Mouse (Mus musculus) kidney, postnatal 25 days (tissue): Measurements from ENCODE around the gene Nucb1.
"Not testable (repeated sequence)": the region's sequence is repeated elsewhere in the genome, so short reads cannot be mapped to it uniquely, and the experiment has no call there.

Experiments used
- DNase-seq, 2 experiments: peaks; one replicate each; pipeline ENCODE4 v3.0.0; 2021; ENCODE audit warnings: mixed read lengths in 2 of 2

The Nucb1 gene

GRCm38 (mm10) chr7:45488293-45489204 lies 21.7 kb downstream of the Nucb1 start, which contains the start of gene Dhdh:
Dhdh (minus strand) TSS chr7:45488805.
- DNase-seq = peak; percentile 70 to 83

GRCm38 (mm10) chr7:45487861-45488292 lies 22.3 kb downstream of the Nucb1 start:
- DNase-seq = no peak

GRCm38 (mm10) chr7:45486761-45487415 lies 23.3 kb downstream of the Nucb1 start, which contains the start of gene Gm45808:
Gm45808 (minus strand) TSS chr7:45486811.
- no peak for DNase-seq

GRCm38 (mm10) chr7:45486158-45486557 lies 24.0 kb downstream of the Nucb1 start:
- no peak for DNase-seq

GRCm38 (mm10) chr7:45484985-45485384 lies 25.2 kb downstream of the Nucb1 start:
- not testable (repeated sequence) for DNase-seq

- no peak for DNase-seq
These were observed 28.0 kb downstream of the Nucb1 start for GRCm38 (mm10) chr7:45482166-45482565.

- peak; percentile 83 to 84 for DNase-seq
These were observed 28.8 kb downstream of the Nucb1 start, which contains the start of gene Tulp2 for GRCm38 (mm10) chr7:45481374-45481927. Tulp2 (plus strand) TSS chr7:45481877.

GRCm38 (mm10) chr7:45480310-45480709 lies 29.9 kb downstream of the Nucb1 start:
- DNase-seq = not testable (repeated sequence)

GRCm38 (mm10) chr7:45478774-45479173 lies 31.4 kb downstream of the Nucb1 start:
- DNase-seq = peak in 1 of 2 experiments; percentile 37

GRCm38 (mm10) chr7:45477003-45477402 lies 33.2 kb downstream of the Nucb1 start:
- DNase-seq = peak; percentile 74

GRCm38 (mm10) chr7:45476453-45476852 lies 33.8 kb downstream of the Nucb1 start:
- DNase-seq = no peak

- DNase-seq = peak; percentile 61 to 68
These were observed 34.8 kb downstream of the Nucb1 start for GRCm38 (mm10) chr7:45475291-45475969.

- DNase-seq = peak; percentile 77 to 95
These were observed 39.3 kb downstream of the Nucb1 start for GRCm38 (mm10) chr7:45470869-45471268.

GRCm38 (mm10) chr7:45467090-45467670 lies 43.0 kb downstream of the Nucb1 start:
- no peak for DNase-seq

GRCm38 (mm10) chr7:45466283-45467089 lies 43.7 kb downstream of the Nucb1 start, which contains the start of gene Bax:
Bax (minus strand) TSS chr7:45466898.
- peak; percentile 98 for DNase-seq

- peak; percentile 36 to 78 for DNase-seq
These were observed 44.7 kb downstream of the Nucb1 start for GRCm38 (mm10) chr7:45465549-45465948.

GRCm38 (mm10) chr7:45465112-45465511 lies 45.1 kb downstream of the Nucb1 start:
- no peak for DNase-seq

GRCm38 (mm10) chr7:45463987-45464778 lies 46.0 kb downstream of the Nucb1 start:
- no peak for DNase-seq

- not testable (repeated sequence) for DNase-seq
These were observed 47.3 kb downstream of the Nucb1 start for GRCm38 (mm10) chr7:45462868-45463267.

GRCm38 (mm10) chr7:45462325-45462724 lies 47.9 kb downstream of the Nucb1 start:
- DNase-seq = no peak
